Mouse (Mus musculus): ENCODE measurements around the gene Aff3.

DNA sequence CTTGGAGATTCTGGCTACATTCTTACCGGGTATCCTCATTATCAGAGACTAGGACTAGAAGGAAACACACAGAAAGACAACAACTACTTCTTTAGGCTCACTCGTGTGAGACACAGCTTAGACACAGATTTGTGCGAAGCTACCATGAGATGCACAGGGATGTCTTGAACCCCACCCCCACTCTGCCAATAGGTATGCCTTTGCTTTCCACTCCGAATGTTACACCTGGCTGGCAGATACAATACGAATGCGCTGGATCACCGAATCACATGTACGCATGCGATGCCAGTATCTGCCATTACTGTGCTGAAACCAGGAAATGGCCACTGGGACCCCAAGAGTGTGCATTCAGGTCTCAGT, 370.4 kb downstream of the Aff3 start:
- TF ChIP-seq POLR2A (IDR thresholded peaks at IDR 0.05; ENCODE audit: insufficient read depth, low read depth, low read length) (no peak), CTCF (IDR thresholded peaks at IDR 0.05; ENCODE audit: insufficient read depth, low read depth, low read length) (no peak)
